Mouse (Mus musculus): ENCODE measurements around the gene Papolg. TPM values are rescaled to one million over a fixed set of nuclear protein-coding genes. Genes with fewer than 3 reads are reported as not detected.

Papolg gene
- total RNA-seq, 2 experiments from 2014 or later = 3.5 to 4.6 TPM

Other genes starting within 250 kb of the Papolg start
- 10 to 100 TPM; 11.0 to 13.9 TPM for gene Pus10, start 229.6 kb downstream of the Papolg start, total RNA-seq (2021)
- 10 to 100 TPM; 15.3 to 19.2 TPM for gene Pex13, start 229.3 kb downstream of the Papolg start, total RNA-seq (2021)
- 1 to 10 TPM; 2.2 to 2.5 TPM for gene Rel, start 124.3 kb downstream of the Papolg start, total RNA-seq (2021)
- gene A830031A19Rik, start 179.8 kb upstream of the Papolg start, total RNA-seq (2021) = not detected
- under 1 TPM in 1 of 2 experiments, not detected in 1; 0.05 TPM for gene Bcl11a, start 182.8 kb upstream of the Papolg start, total RNA-seq (2021)